Mouse (Mus musculus) spleen, adult 2 months (tissue): ENCODE data around the gene Adamts16. TPM values are rescaled to one million over a fixed set of nuclear protein-coding genes. Genes with fewer than 3 reads are reported as not detected.

ENCODE experiments used
- DNase-seq, 2 experiments: peaks; one replicate each; pipeline versions ENCODE4 v3.0.0 to v3.0.0-alpha.2; 2012 to 2021; ENCODE audit warnings: low spot score in 2 of 2, low read depth in 1 of 2
- H3K27ac ChIP-seq: fragments of 200-500 bp; 2 replicates; pipeline ENCODE4 v1.5.1; 2012; ENCODE audit warnings: low read length, inconsistent platforms; ENCODE audit not compliant: insufficient read depth
- H3K27me3 ChIP-seq: fragments of 200-500 bp; 2 replicates; pipeline ENCODE4 v1.6.1; 2012; ENCODE audit warnings: mild to moderate bottlenecking, moderate library complexity, low read length, inconsistent platforms; ENCODE audit not compliant: control insufficient read depth, insufficient read depth
- H3K36me3 ChIP-seq: fragments of 200-500 bp; 2 replicates; pipeline ENCODE4 v1.6.1; 2012; ENCODE audit warnings: mild to moderate bottlenecking, low read length, inconsistent platforms; ENCODE audit not compliant: control insufficient read depth, insufficient read depth
- H3K4me1 ChIP-seq: fragments of 200-500 bp; 2 replicates; pipeline ENCODE4 v1.6.1; 2011; ENCODE audit warnings: inconsistent platforms; ENCODE audit not compliant: control insufficient read depth, insufficient read depth, insufficient read length
- H3K4me3 ChIP-seq: fragments of 200-500 bp; 2 replicates; pipeline ENCODE4 v1.5.1; 2011; ENCODE audit warnings: mild to moderate bottlenecking, inconsistent platforms; ENCODE audit not compliant: insufficient read depth, insufficient read length; ENCODE audit errors: extremely low read depth
- CTCF ChIP-seq: fragments of 200-500 bp; IDR thresholded peaks from 2 replicates; pipeline ENCODE4 v1.5.1; 2011; ENCODE audit warnings: mild to moderate bottlenecking, inconsistent platforms; ENCODE audit not compliant: insufficient read depth, insufficient read length, insufficient replicate concordance; ENCODE audit errors: extremely low read depth
- POLR2A ChIP-seq: fragments of 200-500 bp; IDR thresholded peaks from 2 replicates; pipeline ENCODE4 v1.6.1; 2011; ENCODE audit warnings: low read depth, low read length, inconsistent platforms
- WGBS: fragments of 180-500 bp; shearing (Covaris S2); methylation state at CpG from one replicate; pipeline ENCODE4 v1.1.7; 2018; 5-methylcytosine and 5-hydroxymethylcytosine counted together
- polyA plus RNA-seq: library from polyadenylated mRNA; depleted of rRNA; stranded (reverse); fragments of >200 nt; gene quantifications from 2 replicates; pipeline ENCODE4 v1.2.3, GENCODE M21; 2012; rRNA removed

The Adamts16 gene
- polyA plus RNA-seq, 1 experiment = 0.13 TPM

DNA sequence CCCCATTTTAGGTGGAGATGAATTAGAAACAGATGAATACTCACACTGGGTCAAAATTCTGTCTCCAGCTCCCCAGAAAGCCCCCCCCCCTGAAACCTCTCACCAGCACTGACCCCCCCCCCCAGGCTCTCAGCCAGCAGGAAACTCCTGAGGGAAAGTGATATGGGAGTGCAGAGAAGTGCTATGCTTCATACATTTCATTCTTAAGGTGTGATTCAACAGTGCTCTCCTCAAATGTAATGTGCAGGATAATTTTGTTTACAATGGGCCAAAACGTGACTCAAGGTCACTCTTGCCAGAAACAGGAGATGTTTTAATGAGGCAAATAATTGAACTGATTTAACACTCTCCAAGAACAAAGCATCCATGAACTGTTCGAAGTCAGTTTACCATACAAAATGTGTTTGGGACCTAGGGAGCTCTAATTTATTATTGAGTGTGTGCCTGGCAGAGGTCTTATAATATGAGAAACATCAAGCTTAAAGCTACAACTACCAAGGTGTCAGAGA lies 152.1 kb downstream of the Adamts16 start:
- TF ChIP-seq CTCF = no peak
- TF ChIP-seq POLR2A = no peak
- DNase-seq = no peak
- H3K4me1 ChIP-seq = no peaks in the 10 kb centered on the region
- no peaks in the 10 kb centered on the region for H3K27me3 ChIP-seq
- no peak overlapping the region for H3K27ac ChIP-seq
- no peak overlapping the region for H3K4me3 ChIP-seq
- H3K36me3 ChIP-seq = no peaks in the 10 kb centered on the region
- WGBS = 65% methylated on average over 2 of the region's 2 CpGs

DNA sequence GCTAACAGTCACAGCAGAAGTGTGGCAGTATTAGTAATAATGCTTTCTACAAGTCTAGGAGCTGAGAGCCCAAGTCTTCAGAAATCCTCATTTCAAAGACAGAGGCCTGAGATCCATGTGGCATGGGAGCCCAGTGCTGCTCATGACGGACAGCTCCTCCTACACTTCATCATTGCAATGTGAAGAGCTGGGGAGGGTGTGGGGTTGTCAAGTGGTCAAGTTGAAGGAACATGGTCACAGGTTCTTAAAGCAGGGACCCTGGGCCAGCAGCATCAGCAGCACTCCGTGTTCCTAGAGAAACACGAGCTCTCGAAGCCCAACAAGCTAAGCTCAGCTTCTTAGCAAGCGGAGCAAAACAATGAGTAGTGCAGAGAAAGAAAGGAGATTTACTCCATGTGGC lies 155.8 kb downstream of the Adamts16 start:
- Histone ChIP-seq H3K27ac (no peak overlapping the region), H3K36me3 (no peaks in the 10 kb centered on the region), H3K4me3 (no peak overlapping the region), H3K27me3 (no peaks in the 10 kb centered on the region), H3K4me1 (no peaks in the 10 kb centered on the region)
- no peak for TF ChIP-seq CTCF
- no peak for TF ChIP-seq POLR2A
- 87% methylated on average over 5 of the region's 5 CpGs for WGBS
- DNase-seq = no peak

DNA sequence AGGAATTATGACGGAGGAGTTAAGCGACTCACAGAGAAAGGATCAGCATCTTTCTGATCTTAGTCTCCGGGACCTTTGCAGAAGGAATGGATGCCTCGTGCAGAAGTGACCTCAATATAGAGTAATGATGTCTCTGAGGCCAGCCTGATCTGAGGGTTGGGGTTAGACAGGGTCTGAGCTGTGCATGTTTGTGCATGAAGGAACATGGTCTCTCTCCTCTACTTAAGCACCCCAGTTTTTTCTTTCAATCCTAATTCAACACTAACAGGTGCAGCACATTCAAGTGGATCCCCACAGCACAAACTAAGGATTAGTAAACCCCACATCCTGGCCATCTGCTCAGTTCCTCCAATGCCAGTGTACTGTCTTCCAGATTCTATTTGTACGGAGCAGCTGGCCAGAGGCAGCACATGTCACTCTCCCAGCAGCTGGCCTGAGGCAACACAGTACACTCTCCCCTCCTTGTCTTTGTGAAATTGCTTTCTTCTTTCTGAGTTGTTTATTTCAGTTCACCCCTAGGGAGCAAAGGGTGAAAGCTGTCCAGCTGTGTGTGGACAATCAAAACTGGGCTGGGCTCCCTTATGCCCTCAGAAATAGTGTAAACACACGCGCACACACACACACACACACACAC lies 156.5 kb downstream of the Adamts16 start:
- H3K4me3 ChIP-seq = no peak overlapping the region
- no peak for TF ChIP-seq POLR2A
- no peaks in the 10 kb centered on the region for H3K4me1 ChIP-seq
- DNase-seq = no peak
- H3K27ac ChIP-seq = no peak overlapping the region
- no peaks in the 10 kb centered on the region for H3K36me3 ChIP-seq
- H3K27me3 ChIP-seq = no peaks in the 10 kb centered on the region
- 85% methylated on average over 7 of the region's 7 CpGs for WGBS

DNA sequence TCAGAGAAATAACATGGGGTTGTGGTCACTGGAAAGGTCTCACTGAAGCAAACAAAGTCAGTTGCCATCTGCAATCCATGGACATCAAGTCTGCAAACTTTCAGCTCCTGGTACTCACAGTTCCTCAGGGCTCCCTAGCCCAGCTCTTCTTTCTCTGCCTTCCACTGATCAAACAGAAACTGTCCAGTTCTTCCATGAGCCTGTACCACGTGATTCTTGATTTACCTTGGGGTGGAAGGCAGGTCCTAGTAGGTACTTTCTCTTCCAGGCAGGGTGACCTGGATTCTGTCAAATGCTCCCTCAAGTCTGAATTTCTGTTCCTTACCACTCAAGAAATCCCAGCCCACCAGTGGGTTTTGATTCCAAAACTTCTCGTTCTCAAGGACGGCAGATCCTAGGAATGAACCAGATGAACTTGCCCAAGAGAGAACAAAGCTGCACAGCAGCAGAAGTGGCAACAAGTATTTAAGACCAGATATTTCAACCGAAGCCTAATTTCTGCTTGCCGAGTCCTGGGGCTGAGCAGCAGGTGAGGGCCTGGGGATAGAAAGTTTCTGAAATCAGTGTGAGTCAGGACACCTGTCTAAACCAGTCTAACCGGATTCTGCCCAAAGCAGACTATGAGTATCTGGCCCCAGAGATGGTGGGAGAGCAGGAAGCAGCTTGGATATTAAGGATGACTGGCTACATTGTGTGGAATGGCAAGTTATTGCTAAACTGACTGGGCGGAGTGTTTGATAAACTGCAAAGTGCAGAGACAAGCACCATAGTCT lies 160.0 kb downstream of the Adamts16 start:
- Histone ChIP-seq H3K27me3 (no peaks in the 10 kb centered on the region), H3K27ac (no peak overlapping the region), H3K36me3 (no peaks in the 10 kb centered on the region), H3K4me3 (no peak overlapping the region), H3K4me1 (no peaks in the 10 kb centered on the region)
- no peak for DNase-seq
- TF ChIP-seq CTCF (no peak), POLR2A (no peak)
- WGBS = 85% methylated on average over 7 of the region's 7 CpGs

DNA sequence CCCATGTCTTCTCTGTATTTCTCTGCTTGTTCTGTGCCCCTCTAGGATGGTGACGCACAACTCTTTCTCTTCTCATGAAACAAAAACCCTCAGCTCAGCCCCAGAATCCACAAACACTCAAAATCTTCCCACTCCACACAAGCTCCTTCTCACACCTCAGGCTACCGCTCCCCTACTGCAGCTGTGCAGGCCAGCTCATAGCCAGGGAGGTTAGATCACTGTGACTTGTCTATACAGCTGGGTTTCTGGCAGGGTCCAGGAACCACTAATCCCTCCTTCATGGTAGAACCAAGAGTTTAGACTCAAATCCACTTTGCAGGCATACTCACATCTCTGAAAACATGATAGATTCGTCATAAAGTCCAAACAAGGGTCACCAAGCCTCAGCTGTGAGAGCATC lies 161.3 kb downstream of the Adamts16 start:
- WGBS = 78% methylated on average over 3 of the region's 3 CpGs
- no peaks in the 10 kb centered on the region for H3K4me1 ChIP-seq
- no peaks in the 10 kb centered on the region for H3K27me3 ChIP-seq
- no peaks in the 10 kb centered on the region for H3K36me3 ChIP-seq
- TF ChIP-seq POLR2A (no peak), CTCF (no peak)
- H3K4me3 ChIP-seq = no peak overlapping the region
- H3K27ac ChIP-seq = no peak overlapping the region
- no peak for DNase-seq

Other genes with a start within 250 kb of the Adamts16 start
- 20.4 and 21.4 TPM in 2 replicates for gene Ice1, start 204.2 kb downstream of the Adamts16 start, polyA plus RNA-seq